Mouse (Mus musculus) ovary, adult 10 weeks (tissue): ENCODE results near the gene Slc2a8. TPM values are rescaled to one million over a fixed set of nuclear protein-coding genes. Genes with fewer than 3 reads are reported as not detected.

Experiments
- polyA plus RNA-seq: library from polyadenylated mRNA; stranded (reverse); fragments of 350-450 nt; fragmentation: Illumina TruSeq; extraction: RNeasy Lipid Tissue Mini Kit (QIAGEN cat#74804); gene quantifications from one replicate; pipeline ENCODE4 v1.2.3, GENCODE M21; 2014

The Slc2a8 gene
- not detected for polyA plus RNA-seq

GRCm38 (mm10) chr2:32981725-32982271, at the start of gene Slc2a8:
Gene Slc2a8, minus strand, starts transcription at chr2:32982083.

GRCm38 (mm10) chr2:32961192-32961995, 20.5 kb downstream of the Slc2a8 start, which contains the start of the genes Rpl12 and Lrsam1:
Gene Rpl12, plus strand, starts transcription at chr2:32961559.
Gene Lrsam1, minus strand, starts transcription at chr2:32961614.

Other genes starting within 250 kb of the Slc2a8 start
- not detected for gene 6330409D20Rik, start 241.1 kb downstream of the Slc2a8 start, polyA plus RNA-seq
- gene Tor2a, start 224.8 kb downstream of the Slc2a8 start, polyA plus RNA-seq: 1.0 TPM
- 0.37 TPM for gene Ttc16, start 206.4 kb downstream of the Slc2a8 start, polyA plus RNA-seq
- not detected for gene Ptrh1, start 206.3 kb downstream of the Slc2a8 start, polyA plus RNA-seq
- not detected for gene Cfap157, start 197.7 kb downstream of the Slc2a8 start, polyA plus RNA-seq
- 5.5 TPM for gene Stxbp1, start 134.8 kb downstream of the Slc2a8 start, polyA plus RNA-seq
- gene Fam129b, start 106.0 kb downstream of the Slc2a8 start, polyA plus RNA-seq: 0.86 TPM
- 239 TPM for gene Rpl12, start 20.5 kb downstream of the Slc2a8 start, polyA plus RNA-seq
- 6.4 TPM for gene Lrsam1, start 20.5 kb downstream of the Slc2a8 start, polyA plus RNA-seq
- 5.9 TPM for gene Garnl3, start 149.6 kb upstream of the Slc2a8 start, polyA plus RNA-seq
- gene Angptl2, start 234.0 kb upstream of the Slc2a8 start, polyA plus RNA-seq: 13.6 TPM